Mouse (Mus musculus): ENCODE measurements around the gene Gm21981. TPM values are rescaled to one million over a fixed set of nuclear protein-coding genes. Genes with fewer than 3 reads are reported as not detected.

Gene Gm21981
- polyA plus RNA-seq, 1 experiment, result not detected

DNA sequence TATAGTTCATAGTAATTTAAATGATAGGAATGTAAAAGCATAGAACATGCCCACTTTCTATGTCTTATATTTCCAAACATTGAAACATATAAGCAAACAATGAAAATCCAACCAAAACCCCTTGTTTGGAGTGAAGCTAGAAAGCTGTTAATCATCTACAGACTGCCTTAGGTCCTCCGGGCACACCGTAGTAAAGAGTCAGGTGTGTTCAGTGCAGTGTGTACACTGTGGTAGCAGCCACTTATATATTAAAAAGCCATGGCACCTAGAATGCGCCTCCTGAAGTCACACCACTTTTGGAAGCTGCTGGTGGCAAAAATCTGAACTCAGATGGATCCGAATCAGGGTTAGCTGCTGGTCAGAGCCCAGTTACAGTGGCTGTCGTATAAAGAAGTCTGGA, 16.0 kb downstream of the Gm21981 start:
- Histone ChIP-seq H3K9me3 (ENCODE audit: control insufficient read depth, low read length) (no peaks in the 10 kb centered on the region), H3K27me3 (ENCODE audit: control insufficient read depth) (no peaks in the 10 kb centered on the region), H3K4me3 (replicated peaks) (no peak overlapping the region), H3K36me3 (ENCODE audit: control insufficient read depth) (peaks cover 100% of the 10 kb centered on the region), H3K4me1 (ENCODE audit: control insufficient read depth) (peaks cover 12% of the 10 kb centered on the region)
- no peak for TF ChIP-seq TAL1 (IDR thresholded peaks at IDR 0.05; ENCODE audit: low read length)
- no peak for TF ChIP-seq GATA1 (IDR thresholded peaks at IDR 0.05; ENCODE audit: low read length)

DNA sequence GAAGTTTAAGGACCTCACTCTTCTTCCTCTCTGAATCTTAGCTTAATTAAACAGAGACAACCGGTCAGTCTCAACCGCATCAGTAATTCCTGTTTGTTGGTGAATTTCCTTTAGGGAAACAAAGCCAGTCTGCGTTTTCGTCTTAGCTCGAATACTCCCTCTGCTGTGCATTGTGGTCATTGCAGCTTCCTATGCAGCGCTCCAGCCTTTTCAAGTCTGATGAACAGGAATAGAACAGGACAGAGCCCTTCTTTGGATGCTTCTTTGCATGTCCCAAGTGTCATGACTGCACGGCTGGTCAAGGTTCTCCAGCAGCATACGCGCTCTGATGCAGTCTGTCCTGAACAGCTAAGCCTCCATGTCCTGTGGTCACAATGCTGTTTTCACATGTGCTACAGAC, 17.7 kb downstream of the Gm21981 start:
- H3K4me1 ChIP-seq (ENCODE audit: control insufficient read depth), result peaks cover 10% of the 10 kb centered on the region
- H3K36me3 ChIP-seq (ENCODE audit: control insufficient read depth), result peaks cover 97% of the 10 kb centered on the region
- H3K27me3 ChIP-seq (ENCODE audit: control insufficient read depth), result peaks cover 15% of the 10 kb centered on the region
- H3K9me3 ChIP-seq (ENCODE audit: control insufficient read depth, low read length), result no peaks in the 10 kb centered on the region
- TF ChIP-seq GATA1 (IDR thresholded peaks at IDR 0.05; ENCODE audit: low read length) (no peak), TAL1 (IDR thresholded peaks at IDR 0.05; ENCODE audit: low read length) (no peak)
- no peak overlapping the region for H3K4me3 ChIP-seq (replicated peaks)

DNA sequence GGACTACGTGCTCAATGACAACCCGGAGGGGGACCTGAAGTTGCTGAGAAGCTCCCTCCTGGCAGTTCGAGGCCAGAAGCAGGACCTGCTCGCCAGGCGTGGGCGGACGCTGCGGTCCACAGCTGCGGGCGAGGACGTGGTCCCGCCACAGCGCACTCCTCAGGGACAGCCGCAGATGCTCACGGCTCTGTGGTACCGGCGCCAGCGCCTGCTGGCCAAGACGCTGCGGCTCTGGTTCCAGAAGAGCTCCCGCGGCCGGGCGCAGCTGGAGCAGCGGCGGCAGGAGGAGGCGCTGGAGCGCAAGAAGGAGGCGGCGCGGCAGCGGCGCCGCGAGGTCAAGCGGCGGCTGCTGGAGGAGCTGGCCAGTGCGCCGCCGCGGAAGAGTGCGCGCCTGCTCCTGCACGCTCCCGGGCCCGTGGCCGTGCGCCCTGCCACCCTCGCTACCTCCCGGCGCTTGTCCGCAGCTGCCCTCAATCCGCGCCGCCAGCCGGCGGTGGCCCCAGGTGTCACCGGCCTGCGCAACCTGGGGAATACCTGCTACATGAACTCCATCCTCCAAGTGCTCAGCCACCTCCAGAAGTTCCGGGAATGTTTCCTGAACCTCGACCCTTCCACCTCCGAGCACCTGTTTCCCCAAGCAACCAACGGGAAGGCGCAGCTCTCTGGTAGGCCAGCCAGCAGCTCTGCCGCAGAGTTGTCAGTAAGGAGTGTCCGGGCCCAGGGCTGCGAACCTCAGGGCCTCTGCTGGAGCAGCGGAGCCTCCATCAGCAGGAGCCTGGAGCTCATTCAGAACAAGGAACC, 21.7 kb downstream of the Gm21981 start:
- peaks cover 60% of the 10 kb centered on the region for H3K36me3 ChIP-seq (ENCODE audit: control insufficient read depth)
- H3K4me3 ChIP-seq (replicated peaks), result peak overlapping the region; percentile 27
- peaks cover 24% of the 10 kb centered on the region for H3K27me3 ChIP-seq (ENCODE audit: control insufficient read depth)
- H3K4me1 ChIP-seq (ENCODE audit: control insufficient read depth), result peaks cover 10% of the 10 kb centered on the region
- no peak for TF ChIP-seq GATA1 (IDR thresholded peaks at IDR 0.05; ENCODE audit: low read length)
- no peak for TF ChIP-seq TAL1 (IDR thresholded peaks at IDR 0.05; ENCODE audit: low read length)
- no peaks in the 10 kb centered on the region for H3K9me3 ChIP-seq (ENCODE audit: control insufficient read depth, low read length)

DNA sequence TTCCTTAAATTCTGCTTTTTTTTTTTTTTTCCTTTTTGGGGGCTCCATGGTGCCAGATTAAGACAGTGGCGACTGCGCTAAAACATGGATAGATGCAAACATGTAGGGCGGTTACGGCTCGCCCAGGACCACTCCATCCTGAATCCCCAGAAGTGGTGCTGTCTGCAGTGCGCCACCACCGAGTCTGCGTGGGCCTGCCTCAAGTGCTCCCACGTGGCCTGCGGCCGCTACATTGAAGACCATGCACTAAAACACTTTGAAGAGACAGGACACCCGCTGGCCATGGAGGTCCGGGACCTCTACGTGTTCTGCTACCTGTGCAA, 22.3 kb downstream of the Gm21981 start:
- Histone ChIP-seq H3K4me1 (ENCODE audit: control insufficient read depth) (peaks cover 10% of the 10 kb centered on the region), H3K27me3 (ENCODE audit: control insufficient read depth) (peaks cover 24% of the 10 kb centered on the region), H3K9me3 (ENCODE audit: control insufficient read depth, low read length) (no peaks in the 10 kb centered on the region), H3K4me3 (replicated peaks) (peak overlapping the region; percentile 27), H3K36me3 (ENCODE audit: control insufficient read depth) (peaks cover 60% of the 10 kb centered on the region)
- TF ChIP-seq GATA1 (IDR thresholded peaks at IDR 0.05; ENCODE audit: low read length) (no peak), TAL1 (IDR thresholded peaks at IDR 0.05; ENCODE audit: low read length) (no peak)

DNA sequence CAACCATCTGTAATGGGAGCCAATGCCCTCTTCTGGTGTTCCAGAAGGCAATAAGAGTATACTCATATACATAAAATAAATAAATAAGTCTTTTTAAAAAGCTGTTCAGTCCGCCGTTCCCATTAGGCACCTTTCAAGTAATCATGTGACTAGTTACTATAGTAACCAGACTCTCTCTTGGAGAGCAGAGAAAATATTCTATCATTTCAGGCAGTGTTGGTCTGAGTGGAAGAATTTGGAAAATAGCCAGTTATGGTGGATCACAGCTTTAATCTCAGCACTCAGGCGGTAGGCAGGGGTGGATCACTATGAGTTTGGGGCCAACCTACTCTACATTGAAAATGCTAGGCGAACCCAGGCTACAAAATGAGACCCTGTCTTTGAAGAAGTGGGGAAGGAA, 25.1 kb downstream of the Gm21981 start:
- TF ChIP-seq GATA1 (IDR thresholded peaks at IDR 0.05; ENCODE audit: low read length) (no peak), TAL1 (IDR thresholded peaks at IDR 0.05; ENCODE audit: low read length) (no peak)
- H3K9me3 ChIP-seq (ENCODE audit: control insufficient read depth, low read length), result no peaks in the 10 kb centered on the region
- H3K4me3 ChIP-seq (replicated peaks), result no peak overlapping the region
- peaks cover 24% of the 10 kb centered on the region for H3K27me3 ChIP-seq (ENCODE audit: control insufficient read depth)
- peaks cover 13% of the 10 kb centered on the region for H3K4me1 ChIP-seq (ENCODE audit: control insufficient read depth)
- peaks cover 56% of the 10 kb centered on the region for H3K36me3 ChIP-seq (ENCODE audit: control insufficient read depth)

DNA sequence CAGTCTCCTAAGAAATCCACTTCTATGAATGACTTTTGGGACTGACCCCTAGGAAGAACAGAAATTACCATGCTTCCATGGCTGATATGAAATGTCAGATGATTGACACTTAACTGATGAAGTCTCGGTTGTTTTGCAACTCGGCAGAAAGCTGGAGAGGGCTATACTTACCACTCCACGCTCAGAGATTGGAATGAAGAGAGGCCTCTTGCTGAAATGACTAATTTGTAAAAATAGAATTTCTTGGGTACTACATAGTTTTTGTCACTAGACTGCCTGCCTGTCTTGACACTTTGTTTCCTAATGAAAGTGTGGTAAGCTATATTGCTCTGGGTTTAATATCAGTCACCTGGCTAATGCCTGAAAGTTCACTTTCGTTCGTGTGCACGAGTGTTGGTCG, 29.8 kb downstream of the Gm21981 start:
- no peaks in the 10 kb centered on the region for H3K9me3 ChIP-seq (ENCODE audit: control insufficient read depth, low read length)
- no peak overlapping the region for H3K4me3 ChIP-seq (replicated peaks)
- H3K27me3 ChIP-seq (ENCODE audit: control insufficient read depth), result no peaks in the 10 kb centered on the region
- peaks cover 61% of the 10 kb centered on the region for H3K36me3 ChIP-seq (ENCODE audit: control insufficient read depth)
- peaks cover 4% of the 10 kb centered on the region; the same call in 1 of the 2 replicates for H3K4me1 ChIP-seq (ENCODE audit: control insufficient read depth)
- TF ChIP-seq TAL1 (IDR thresholded peaks at IDR 0.05; ENCODE audit: low read length) (no peak), GATA1 (IDR thresholded peaks at IDR 0.05; ENCODE audit: low read length) (no peak)

DNA sequence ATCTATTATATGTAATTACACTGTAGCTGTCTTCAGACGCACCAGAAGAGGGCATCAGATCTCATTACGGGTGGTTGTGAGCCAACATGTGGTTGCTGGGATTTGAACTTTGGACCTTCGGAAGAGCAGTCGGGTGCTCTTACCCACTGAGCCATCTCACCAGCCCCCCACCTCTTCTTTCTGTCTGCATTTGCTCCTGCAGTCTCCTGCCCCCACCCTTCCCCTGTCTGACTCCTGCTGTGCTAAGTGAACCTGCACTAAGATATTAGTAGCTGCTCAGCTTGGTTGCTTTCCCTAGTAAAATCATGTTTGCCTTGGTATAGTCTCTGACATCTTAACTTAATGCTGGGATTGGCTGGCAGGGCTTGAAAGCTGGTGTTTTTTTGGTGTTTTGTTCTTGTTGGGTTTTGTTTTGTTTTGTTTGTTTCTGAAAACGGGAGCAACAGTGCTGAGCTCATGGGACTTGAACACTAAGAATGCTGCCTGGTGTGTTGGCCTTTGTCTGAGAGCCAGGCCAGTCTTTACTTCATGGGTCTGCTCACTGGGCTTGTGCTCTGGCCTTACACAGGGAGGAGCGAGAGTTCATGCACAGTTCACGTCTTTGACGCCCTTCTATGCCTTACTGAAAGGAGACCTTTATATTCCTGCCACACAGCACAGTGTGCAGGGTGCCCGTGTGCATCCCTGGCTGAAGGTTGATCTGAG, 31.1 kb downstream of the Gm21981 start:
- H3K27me3 ChIP-seq (ENCODE audit: control insufficient read depth), result no peaks in the 10 kb centered on the region
- no peak for TF ChIP-seq GATA1 (IDR thresholded peaks at IDR 0.05; ENCODE audit: low read length)
- no peak for TF ChIP-seq TAL1 (IDR thresholded peaks at IDR 0.05; ENCODE audit: low read length)
- no peak overlapping the region for H3K4me3 ChIP-seq (replicated peaks)
- H3K36me3 ChIP-seq (ENCODE audit: control insufficient read depth), result peaks cover 65% of the 10 kb centered on the region
- H3K9me3 ChIP-seq (ENCODE audit: control insufficient read depth, low read length), result no peaks in the 10 kb centered on the region
- peaks cover 4% of the 10 kb centered on the region; the same call in 1 of the 2 replicates for H3K4me1 ChIP-seq (ENCODE audit: control insufficient read depth)

DNA sequence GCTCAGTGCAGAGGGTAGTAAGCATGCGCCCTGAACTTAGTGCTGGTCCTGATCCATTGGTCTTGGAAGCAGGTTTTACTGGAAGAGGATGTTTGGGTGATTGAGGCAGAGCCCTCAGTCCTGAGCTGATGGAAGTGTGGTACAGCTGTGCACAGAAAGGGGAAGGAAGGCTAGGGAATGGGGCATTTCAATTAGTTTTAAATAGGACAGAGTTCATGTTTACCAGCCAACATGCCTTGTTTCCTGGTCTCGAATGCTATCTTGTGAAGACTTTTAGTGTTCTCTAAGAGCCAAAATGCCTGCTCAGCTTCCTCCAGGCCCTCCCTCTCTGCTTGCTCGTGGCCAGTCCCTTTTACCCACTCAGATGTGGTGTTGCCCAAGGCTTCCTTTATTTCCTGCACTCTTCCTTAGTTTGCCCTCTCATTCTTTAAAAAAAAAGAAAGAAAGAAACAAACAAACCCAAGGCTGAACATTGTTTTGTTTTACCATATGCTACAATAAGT, 35.5 kb downstream of the Gm21981 start:
- H3K4me3 ChIP-seq (replicated peaks), result no peak overlapping the region

DNA sequence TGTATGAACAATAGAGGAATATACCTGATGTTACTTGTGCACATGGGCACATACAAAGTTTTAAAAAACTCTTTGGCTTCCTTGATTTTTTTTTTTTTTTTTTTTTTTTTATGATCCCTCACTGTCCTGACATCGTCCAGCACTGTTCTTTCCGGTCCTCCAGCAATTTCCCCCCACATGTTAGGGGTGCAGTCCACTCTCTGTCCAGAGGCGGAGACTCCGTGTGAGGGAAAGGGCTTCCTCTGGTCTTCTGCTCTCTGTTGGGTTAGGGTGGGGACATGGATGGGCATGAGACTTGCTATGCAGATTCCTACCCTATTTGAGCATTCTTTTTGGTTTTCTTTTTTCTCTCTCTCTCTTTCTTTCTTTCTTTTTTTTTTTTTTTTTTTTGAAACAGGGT, 36.4 kb downstream of the Gm21981 start:
- no peaks in the 10 kb centered on the region for H3K9me3 ChIP-seq (ENCODE audit: control insufficient read depth, low read length)
- H3K4me1 ChIP-seq (ENCODE audit: control insufficient read depth), result no peaks in the 10 kb centered on the region
- no peaks in the 10 kb centered on the region for H3K27me3 ChIP-seq (ENCODE audit: control insufficient read depth)
- no peak overlapping the region for H3K4me3 ChIP-seq (replicated peaks)
- peaks cover 62% of the 10 kb centered on the region for H3K36me3 ChIP-seq (ENCODE audit: control insufficient read depth)
- no peak for TF ChIP-seq GATA1 (IDR thresholded peaks at IDR 0.05; ENCODE audit: low read length)
- no peak for TF ChIP-seq TAL1 (IDR thresholded peaks at IDR 0.05; ENCODE audit: low read length)

More for the DNA sequence above, 35.5 kb downstream of the Gm21981 start:
- Histone ChIP-seq H3K9me3 (ENCODE audit: control insufficient read depth, low read length) (no peaks in the 10 kb centered on the region), H3K4me1 (ENCODE audit: control insufficient read depth) (peaks cover 2% of the 10 kb centered on the region; the same call in 1 of the 2 replicates), H3K27me3 (ENCODE audit: control insufficient read depth) (no peaks in the 10 kb centered on the region), H3K36me3 (ENCODE audit: control insufficient read depth) (peaks cover 59% of the 10 kb centered on the region)
- TF ChIP-seq GATA1 (IDR thresholded peaks at IDR 0.05; ENCODE audit: low read length) (no peak), TAL1 (IDR thresholded peaks at IDR 0.05; ENCODE audit: low read length) (no peak)

Measured in erythroblast, embryonic 14.5 days (primary cell).